Mouse (Mus musculus) small intestine, adult 2 months (tissue): ENCODE results near the gene Hras. TPM values are rescaled to one million over a fixed set of nuclear protein-coding genes. Genes with fewer than 3 reads are reported as not detected.

Source experiments
- H3K27ac ChIP-seq: fragments of 200-500 bp; 2 replicates; pipeline ENCODE4 v1.5.1; 2012; ENCODE audit warnings: low read depth, low read length, control low read depth, inconsistent platforms; ENCODE audit not compliant: insufficient read depth
- H3K27me3 ChIP-seq: fragments of 200-500 bp; 2 replicates; pipeline ENCODE4 v1.6.1; 2012; ENCODE audit warnings: mild to moderate bottlenecking, moderate library complexity, low read length, inconsistent platforms; ENCODE audit not compliant: control insufficient read depth, insufficient read depth
- H3K36me3 ChIP-seq: fragments of 200-500 bp; 2 replicates; pipeline ENCODE4 v1.6.1; 2012; ENCODE audit warnings: mild to moderate bottlenecking, low read length, control low read depth, inconsistent platforms; ENCODE audit not compliant: control insufficient read depth, insufficient read depth
- H3K4me1 ChIP-seq: fragments of 200-500 bp; 2 replicates; pipeline ENCODE4 v1.6.1; 2012; ENCODE audit warnings: low read length, inconsistent platforms, mixed read lengths; ENCODE audit not compliant: control insufficient read depth, insufficient read depth, insufficient read length
- H3K4me3 ChIP-seq: fragments of 200-500 bp; 2 replicates; pipeline ENCODE4 v1.5.1; 2012; ENCODE audit warnings: low read depth, mild to moderate bottlenecking, control low read depth, inconsistent platforms, low read length, moderate library complexity
- CTCF ChIP-seq: fragments of 200-500 bp; IDR thresholded peaks from 2 replicates; pipeline ENCODE4 v1.5.1; 2012; ENCODE audit warnings: low read depth, mild to moderate bottlenecking, control low read depth, inconsistent platforms, low read length, moderate library complexity, mixed read lengths; ENCODE audit not compliant: insufficient replicate concordance, insufficient read length; ENCODE audit errors: extremely low read depth
- POLR2A ChIP-seq: fragments of 200-500 bp; IDR thresholded peaks from 2 replicates; pipeline ENCODE4 v1.6.1; 2012; ENCODE audit warnings: low read depth, mild to moderate bottlenecking, control low read depth, inconsistent platforms, low read length, moderate library complexity
- WGBS: fragments of 180-500 bp; shearing (Covaris S2); methylation state at CpG from one replicate; pipeline ENCODE4 v1.1.7; 2018; 5-methylcytosine and 5-hydroxymethylcytosine counted together
- polyA plus RNA-seq: library from polyadenylated mRNA; depleted of rRNA; stranded (reverse); fragments of >200 nt; gene quantifications from 2 replicates; pipeline ENCODE4 v1.2.3, GENCODE M21; 2012

Gene Hras
- polyA plus RNA-seq, 1 experiment: 67.1 TPM

- WGBS: 9% methylated on average over 7 of the region's 7 CpGs
- Histone ChIP-seq H3K4me1 (peaks cover 22% of the 10 kb centered on the region; the same call in 1 of the 2 replicates), H3K27me3 (no peaks in the 10 kb centered on the region), H3K4me3 (peak overlapping the region; percentile 66), H3K36me3 (peaks cover 27% of the 10 kb centered on the region), H3K27ac (peak overlapping the region; percentile 79)
- TF ChIP-seq CTCF (no peak), POLR2A (no peak)
Observed at GRCm38 (mm10) chr7:141167901-141168517, 25.8 kb downstream of the Hras start.

DNA sequence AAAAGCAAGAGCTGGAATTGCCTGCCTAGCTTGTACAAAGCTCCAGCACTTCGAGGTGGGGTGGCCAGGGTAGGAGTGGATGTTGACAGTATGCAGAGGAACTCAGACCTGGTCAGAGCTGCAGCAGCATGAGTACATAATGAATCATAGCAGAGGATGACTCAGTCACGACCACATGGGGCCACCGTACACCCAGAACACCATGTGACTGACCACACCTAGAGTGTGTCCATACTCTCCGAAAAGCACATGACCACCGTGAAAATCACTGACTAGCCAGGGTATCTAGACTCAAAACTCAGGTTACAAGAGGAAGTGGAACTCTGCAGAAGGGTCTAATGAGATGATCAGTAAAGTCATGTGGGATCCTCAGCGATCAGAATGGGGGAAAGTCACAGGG is 29.0 kb downstream of the Hras start:
- TF ChIP-seq CTCF: no peak
- TF ChIP-seq POLR2A: no peak
- WGBS: 40% methylated on average over 6 of the region's 6 CpGs
- H3K4me1 ChIP-seq: peaks cover 16% of the 10 kb centered on the region; the same call in 1 of the 2 replicates
- H3K36me3 ChIP-seq: peaks cover 56% of the 10 kb centered on the region
- no peaks in the 10 kb centered on the region for H3K27me3 ChIP-seq
- H3K4me3 ChIP-seq: no peak overlapping the region
- no peak overlapping the region for H3K27ac ChIP-seq

DNA sequence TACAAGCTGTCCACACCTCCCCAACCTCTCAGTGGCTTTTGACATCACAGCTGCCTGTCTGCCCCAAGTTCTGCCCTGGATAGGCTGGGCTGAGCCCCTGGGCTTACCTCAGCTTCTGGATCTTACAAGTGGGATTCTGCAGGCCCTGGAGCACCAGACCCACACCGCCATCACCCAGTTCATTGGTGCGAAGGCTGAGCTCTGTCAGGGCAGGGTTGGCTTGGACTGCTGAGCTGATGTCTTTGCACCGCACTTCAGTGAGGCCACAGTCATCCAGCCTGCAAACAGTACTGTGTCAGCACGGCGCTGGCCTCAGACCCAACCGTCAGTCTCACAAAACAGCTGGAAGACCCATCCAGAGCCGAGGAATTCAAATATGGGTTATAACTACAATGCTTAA is 29.4 kb downstream of the Hras start:
- 94% methylated on average over 7 of the region's 7 CpGs for WGBS
- Histone ChIP-seq H3K27ac (no peak overlapping the region), H3K27me3 (no peaks in the 10 kb centered on the region), H3K36me3 (peaks cover 59% of the 10 kb centered on the region), H3K4me3 (no peak overlapping the region), H3K4me1 (peaks cover 16% of the 10 kb centered on the region; the same call in 1 of the 2 replicates)
- TF ChIP-seq CTCF: no peak
- no peak for TF ChIP-seq POLR2A

DNA sequence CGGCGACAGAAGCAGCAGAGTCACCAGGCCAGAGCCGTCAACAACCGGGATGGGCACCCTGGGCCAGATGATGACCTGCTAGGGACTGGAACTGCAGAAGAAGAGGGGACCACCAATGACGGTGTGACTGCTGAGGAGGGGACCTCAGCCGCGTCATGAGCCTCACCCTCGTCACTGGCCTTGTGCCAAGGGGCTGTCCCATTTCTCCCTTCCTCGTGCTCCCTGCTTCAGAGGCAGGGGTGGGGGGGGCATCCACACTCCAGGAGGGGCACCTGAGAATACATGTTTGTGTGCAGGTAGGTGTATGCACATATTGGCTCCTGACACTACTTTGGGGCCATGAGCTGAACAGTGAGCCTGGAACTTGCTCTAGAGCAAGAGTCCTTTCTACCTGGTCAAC is 38.4 kb downstream of the Hras start:
- Histone ChIP-seq H3K27ac (no peak overlapping the region), H3K36me3 (peaks cover 27% of the 10 kb centered on the region), H3K27me3 (no peaks in the 10 kb centered on the region), H3K4me3 (no peak overlapping the region), H3K4me1 (no peaks in the 10 kb centered on the region)
- WGBS: 62% methylated on average over 9 of the region's 9 CpGs
- TF ChIP-seq POLR2A: no peak
- no peak for TF ChIP-seq CTCF

DNA sequence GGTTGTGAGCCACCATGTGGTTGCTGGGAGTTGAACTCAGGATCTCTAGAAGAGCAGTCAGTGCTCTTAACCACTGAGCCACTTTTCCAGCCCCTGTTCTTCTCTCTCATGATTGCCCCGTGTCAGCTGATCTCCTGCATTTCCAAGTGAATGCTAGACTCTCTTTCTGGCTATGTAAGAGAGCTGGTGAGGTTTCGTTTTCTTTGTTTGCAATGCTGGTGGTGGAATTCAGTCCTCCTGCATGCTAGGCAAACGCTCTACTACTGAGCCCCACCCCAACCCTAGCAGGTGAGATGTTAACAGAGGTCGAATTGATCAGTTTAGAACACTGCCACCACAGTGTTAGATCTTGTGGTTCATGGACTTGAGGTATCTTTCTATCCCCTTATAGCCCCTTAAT is 45.2 kb downstream of the Hras start:
- Histone ChIP-seq H3K36me3 (peaks cover 20% of the 10 kb centered on the region), H3K27me3 (no peaks in the 10 kb centered on the region), H3K4me1 (no peaks in the 10 kb centered on the region), H3K27ac (no peak overlapping the region), H3K4me3 (no peak overlapping the region)
- 32% methylated on average over 4 of the region's 4 CpGs for WGBS
- no peak for TF ChIP-seq POLR2A
- TF ChIP-seq CTCF: no peak

- WGBS: 83% methylated on average over 6 of the region's 6 CpGs
- Histone ChIP-seq H3K27me3 (no peaks in the 10 kb centered on the region), H3K4me3 (no peak overlapping the region), H3K36me3 (peaks cover 23% of the 10 kb centered on the region), H3K27ac (no peak overlapping the region), H3K4me1 (no peaks in the 10 kb centered on the region)
- TF ChIP-seq CTCF (no peak), POLR2A (no peak)
Observed at GRCm38 (mm10) chr7:141147044-141147443, 46.8 kb downstream of the Hras start.

GRCm38 (mm10) chr7:141146043-141146595 is 47.7 kb downstream of the Hras start:
- Histone ChIP-seq H3K4me3 (no peak overlapping the region), H3K4me1 (no peaks in the 10 kb centered on the region), H3K27ac (no peak overlapping the region), H3K36me3 (peaks cover 21% of the 10 kb centered on the region), H3K27me3 (no peaks in the 10 kb centered on the region)
- no peak for TF ChIP-seq POLR2A
- TF ChIP-seq CTCF: no peak
- 94% methylated on average over 12 of the region's 12 CpGs for WGBS
